Mouse (Mus musculus): ENCODE results near the gene Kcnc1.

Gene Kcnc1

DNA sequence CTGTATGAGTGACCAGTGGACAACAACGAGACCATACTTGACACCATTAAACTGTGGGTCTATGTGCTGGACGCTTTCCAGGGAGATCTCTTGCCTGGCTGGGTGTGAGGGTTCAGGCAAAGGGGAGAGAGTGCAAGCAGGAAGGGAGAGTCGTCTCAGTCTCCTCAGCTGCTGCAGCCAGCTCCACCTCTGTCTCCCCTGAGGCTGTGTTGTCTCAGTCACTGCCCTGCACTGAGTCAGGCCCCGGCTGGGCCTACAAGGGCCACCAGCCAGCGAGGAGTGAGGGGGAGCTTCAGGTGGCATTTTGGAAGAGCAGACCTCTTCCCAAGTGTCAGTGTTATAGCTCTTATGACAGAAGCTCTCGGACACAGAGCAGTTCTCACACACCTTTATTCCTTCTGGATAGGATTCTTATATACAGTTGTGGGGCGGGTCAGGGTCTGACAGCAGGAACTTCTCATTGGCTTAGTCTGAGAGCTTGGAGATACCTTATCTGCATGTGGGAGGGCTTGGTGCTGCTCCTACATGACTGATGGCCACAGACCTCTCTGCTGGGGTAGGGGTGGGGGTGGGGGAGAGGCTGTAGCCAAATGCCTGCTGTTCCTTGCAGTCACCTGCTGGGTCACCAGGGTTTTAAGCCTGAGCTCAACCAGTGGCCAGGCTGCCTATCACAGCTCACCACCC is 74.9 kb downstream of the Kcnc1 start:
- DNase-seq (ENCODE audit: low spot score in 2 of 2): no peak

DNA sequence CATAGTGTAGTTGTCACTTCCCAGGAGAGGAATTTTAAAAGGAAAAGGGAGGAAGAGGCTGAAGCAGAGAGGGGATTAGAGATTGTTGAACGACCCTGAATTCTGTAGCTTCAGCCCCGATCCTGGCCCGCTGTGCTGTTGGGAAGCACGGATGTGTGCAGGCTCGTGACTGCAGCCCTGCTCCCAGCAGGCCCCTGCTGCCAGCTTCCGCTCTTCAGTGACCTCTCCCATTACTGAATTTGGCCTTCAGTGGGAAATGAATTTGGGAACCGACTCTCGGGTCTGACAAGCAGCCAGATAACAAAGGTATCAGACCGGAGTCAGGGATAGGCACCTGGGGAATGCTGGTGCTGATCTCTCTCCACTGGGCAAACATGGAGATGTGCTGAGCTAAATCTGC is 76.8 kb downstream of the Kcnc1 start:
- no peak for DNase-seq (ENCODE audit: low spot score in 2 of 2)

DNA sequence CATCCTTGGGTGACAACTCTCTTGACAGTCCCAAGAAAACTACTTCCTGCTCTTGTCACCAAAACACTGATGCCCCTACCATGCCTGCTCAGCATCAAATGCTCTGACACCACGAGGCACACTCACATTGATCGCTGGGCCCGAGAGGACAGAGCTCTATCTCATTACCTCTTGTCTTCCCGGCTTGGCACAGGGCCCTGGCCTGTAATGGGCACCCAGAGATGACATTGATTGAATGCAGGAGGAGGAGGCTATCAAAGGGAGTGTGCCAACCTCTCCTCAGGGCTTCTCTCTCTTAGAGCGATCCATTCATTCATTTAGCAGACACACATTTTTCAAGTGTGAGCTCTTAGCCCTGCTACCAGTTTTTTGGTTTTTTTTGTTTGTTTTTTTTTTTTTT is 79.2 kb downstream of the Kcnc1 start:
- DNase-seq (ENCODE audit: low spot score in 2 of 2): no peak

DNA sequence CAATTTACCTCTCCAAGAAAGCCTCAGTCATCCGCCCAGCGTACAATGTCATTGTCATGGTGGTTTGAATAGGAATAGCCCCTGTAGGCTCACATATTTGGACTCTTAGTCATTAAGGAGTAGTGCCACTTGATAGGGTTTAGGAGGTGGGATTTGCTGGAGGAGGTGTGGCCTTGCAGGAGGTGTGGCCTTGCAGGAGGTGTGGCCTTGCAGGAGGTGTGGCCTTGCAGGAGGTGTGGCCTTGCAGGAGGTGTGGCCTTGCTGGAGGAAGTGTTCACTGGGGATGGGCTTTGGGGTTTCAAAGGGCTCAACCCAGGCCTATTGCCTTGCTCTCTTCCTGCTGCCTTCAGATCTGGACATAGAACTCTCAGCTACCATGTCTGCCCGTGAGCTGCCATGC is 81.2 kb downstream of the Kcnc1 start:
- no peak for DNase-seq (ENCODE audit: low spot score in 2 of 2)

- no peak for DNase-seq (ENCODE audit: low spot score in 2 of 2)
Observed at GRCm38 (mm10) chr7:46479793-46480192, 83.5 kb downstream of the Kcnc1 start.

- DNase-seq (ENCODE audit: low spot score in 2 of 2): no peak
Observed at GRCm38 (mm10) chr7:46482099-46482531, 85.8 kb downstream of the Kcnc1 start.

GRCm38 (mm10) chr7:46483050-46483449 is 86.8 kb downstream of the Kcnc1 start:
- DNase-seq (ENCODE audit: low spot score in 2 of 2): no peak

- no peak for DNase-seq (ENCODE audit: low spot score in 2 of 2)
Observed at GRCm38 (mm10) chr7:46484223-46484622, 87.9 kb downstream of the Kcnc1 start.

- no peak for DNase-seq (ENCODE audit: low spot score in 2 of 2)
Observed at GRCm38 (mm10) chr7:46486761-46487160, 90.5 kb downstream of the Kcnc1 start.

- no peak for DNase-seq (ENCODE audit: low spot score in 2 of 2)
Observed at GRCm38 (mm10) chr7:46487354-46487753, 91.1 kb downstream of the Kcnc1 start.

All from urinary bladder, postnatal 4 days (tissue).